Mouse (Mus musculus) kidney, adult 18-20 months (tissue): ENCODE results near the gene Junb.

Experiments used
- DNase-seq: peaks from one replicate; pipeline ENCODE4 v3.0.0; 2021

The Junb gene

DNA sequence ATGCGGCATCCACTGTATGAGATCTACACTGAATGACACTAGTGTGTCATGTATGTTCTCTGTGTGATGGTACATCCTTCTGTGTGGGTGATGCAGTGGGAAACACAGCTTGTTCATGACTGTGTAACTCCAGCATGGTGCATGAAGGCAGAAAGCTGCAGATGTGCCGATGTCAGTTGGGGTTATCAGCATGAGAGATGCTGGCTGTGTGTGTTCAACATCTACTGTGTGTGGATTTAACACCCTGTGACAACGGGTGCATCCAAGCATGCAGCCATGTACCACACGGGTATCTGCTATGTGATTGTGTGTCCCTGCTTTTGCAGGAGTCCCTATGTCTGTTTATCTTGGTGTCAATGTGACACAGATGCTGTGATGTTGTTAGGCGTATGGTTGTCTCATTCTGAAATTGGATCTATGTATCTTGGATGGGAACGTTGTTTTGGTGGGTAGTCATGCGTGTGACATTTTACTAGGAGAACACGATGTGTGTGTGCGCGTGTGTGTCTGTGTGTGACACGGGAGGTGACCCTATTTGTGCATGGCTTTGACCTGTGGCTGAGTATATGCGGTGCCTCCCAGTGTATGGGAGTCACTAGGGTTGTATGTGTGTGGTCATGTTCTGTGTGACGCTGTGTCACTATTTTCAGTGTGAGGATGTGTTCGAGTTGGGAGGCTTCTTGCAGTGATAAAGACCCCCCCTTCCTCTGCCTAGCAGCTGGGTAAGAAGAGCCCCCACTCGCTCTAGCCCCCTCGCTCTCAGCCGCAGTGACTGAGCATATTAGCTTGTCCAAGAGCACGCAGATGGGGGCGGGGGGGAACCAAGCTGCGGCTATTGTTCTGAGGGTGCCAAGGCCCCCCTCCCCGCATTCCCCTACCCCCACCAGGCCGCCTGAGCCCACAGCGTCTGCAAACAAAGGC is 42.2 kb downstream of the Junb start:
- DNase-seq = no peak

DNA sequence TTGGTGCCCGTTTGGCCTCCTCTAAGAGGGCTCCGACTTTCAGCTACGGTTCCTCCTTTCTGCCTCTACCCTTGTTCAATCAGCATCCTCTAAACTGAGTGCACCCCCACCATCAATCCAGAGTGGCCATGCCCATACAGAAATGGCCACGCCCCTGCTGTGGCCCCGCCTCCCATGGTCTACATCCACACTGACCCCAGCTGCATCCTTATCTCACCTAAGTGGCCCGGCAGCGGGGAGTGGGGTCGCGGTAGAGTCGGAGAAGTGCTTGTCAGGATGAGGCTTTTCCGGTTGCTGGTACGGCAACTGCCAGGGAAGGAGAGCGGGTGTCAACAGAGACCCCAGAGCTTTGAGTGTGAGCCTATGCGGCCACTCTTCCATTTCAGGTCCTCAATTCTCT is 43.0 kb downstream of the Junb start:
- no peak for DNase-seq

DNA sequence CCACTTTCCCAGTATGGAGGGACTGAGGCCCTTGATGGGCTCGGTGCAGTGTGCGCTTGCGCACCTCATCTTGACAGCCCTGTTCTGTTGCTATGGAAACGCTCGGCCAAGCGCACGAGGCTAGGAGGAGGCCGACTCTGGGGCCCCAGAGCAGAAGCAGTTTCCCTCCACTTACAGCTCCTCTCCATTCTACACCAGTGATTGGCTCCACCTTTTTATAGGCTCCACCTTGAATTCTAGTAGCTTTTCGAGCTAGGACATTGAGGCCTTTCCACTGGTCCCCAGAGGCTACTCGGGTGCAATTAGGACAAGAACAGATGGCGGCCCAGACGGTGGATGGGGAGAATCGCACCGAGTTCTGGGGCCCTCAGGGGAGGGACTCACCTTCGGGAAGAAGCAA is 43.7 kb downstream of the Junb start:
- DNase-seq = no peak

DNA sequence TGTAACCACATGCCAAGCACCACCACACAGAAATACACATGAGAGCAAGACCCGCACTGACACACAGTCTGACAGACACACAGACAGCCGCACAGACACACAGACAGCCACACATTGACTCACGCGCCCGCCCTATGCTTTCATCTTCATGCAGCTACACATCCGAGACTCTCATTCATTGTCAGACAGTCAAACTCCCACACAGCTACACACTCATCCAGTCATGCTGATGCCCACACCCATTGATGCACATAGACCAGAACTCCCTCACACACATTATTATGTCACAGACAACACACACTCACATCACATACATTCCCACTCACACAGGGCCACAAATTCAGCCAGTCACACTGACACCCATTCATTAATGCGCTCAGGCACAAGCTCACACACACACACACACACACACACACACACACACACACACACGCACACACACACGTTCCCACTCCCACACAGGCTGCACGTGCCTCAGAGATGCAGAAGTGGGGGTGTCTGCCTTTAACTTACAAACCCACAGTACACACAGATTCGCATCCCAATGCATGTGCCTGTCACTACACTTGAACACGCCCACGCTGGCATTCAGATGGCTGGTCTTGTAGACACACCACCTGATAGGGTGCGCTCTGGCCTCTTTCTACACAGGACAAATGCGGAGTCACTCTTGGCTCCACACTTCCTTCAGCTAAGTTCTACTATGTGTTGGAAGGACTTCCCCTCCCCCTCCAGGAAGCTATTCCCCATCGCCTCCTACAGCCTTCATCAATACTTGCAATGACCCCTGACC is 44.6 kb downstream of the Junb start:
- no peak for DNase-seq

DNA sequence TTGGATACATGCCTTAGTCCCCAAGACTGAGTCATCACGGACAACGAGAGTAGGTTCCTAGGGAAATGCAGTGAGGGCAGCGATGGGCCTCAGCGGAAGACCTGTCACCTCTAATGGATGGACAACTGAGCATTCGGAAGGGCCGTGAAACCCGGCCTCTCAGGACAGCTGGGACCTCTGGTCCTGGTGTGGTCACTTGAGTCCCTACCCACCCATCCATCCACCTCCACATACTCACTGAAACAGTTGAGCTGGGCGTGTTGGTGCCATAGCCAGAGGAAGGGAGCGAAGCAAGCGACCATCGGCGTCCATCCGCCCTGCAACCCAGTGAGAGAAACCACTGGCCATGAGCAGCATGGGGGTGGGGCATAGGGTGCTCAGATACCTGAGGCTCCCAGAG is 47.9 kb downstream of the Junb start:
- DNase-seq = no peak

DNA sequence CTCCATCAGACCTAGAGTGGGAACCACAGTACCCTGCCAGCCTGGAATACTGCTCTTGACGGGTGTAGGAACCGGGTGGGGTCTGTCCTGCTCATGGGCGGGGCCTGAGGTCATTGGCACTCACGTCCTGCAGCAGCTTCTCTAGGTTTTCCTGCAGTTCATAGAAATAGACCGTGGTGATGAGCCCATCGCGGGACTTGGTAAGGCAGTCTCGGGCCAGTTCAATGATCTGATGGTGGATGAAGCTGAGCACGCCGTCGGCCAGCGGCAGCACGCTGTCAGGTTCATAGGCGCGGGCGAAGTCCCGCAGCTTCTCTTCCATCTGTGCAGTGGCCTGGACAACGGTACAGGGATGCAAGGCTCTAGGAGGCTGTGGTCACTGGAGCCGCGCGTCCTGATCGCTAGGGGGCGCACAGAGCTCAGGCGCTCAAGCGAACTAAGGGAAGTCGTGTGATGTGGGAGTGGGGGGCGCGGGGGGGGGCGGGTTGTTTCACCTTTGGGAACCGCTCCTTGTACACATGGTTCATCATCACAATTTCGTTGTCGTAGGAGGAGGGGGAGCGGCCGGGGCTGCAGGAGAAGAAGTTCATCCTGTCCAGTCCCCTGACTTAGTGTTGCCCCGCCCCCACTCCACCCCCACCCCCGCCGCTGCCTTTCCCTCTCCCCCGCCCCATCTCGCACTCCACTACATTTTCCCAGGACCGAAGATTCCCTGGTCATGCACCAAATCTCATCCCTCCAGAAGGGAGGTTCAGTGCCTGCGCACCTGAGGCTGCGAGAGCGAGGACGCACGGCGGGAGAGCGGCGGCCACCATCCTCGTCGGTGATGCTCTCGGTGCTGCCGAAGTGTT is 49.8 kb downstream of the Junb start:
- DNase-seq = peak; percentile 76

DNA sequence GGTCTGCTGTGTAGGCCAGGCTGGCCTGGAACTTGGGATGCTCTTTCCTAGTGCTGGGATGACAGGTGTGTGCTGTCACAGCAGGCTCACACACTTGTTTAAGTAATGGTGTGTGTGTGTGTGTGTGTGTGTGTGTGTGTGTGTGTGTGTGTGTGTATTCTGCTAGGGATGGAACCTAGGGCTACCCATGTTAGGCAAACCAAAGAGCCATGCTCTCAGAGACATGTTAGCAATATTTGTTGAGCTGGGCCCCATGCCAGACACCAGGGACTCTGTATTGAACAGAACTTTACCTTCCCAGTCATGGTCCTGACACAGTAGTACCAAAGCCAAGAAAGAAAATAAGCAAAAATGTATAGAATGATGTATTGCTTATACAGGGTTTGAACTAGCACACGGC is 51.0 kb downstream of the Junb start:
- DNase-seq = no peak

DNA sequence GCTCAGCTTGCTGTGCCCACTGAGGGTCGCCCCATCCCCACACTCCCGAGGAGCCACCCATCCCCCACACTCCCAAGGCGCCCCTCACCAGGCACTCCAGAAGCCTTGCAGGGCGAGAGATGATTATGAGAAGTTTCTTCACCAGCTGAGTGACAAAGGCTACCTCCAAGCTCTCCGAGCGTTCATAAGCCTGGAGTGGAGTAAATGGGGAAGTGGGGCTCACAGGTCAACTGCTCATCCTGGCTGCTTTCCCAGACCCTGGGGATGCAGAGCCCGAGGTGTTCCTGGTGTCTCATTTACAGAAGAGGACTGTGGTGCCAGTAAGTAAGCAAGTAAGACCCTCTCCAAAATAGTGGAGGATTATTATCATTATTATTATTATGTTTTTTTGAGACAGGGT is 53.0 kb downstream of the Junb start:
- no peak for DNase-seq
